Mouse (Mus musculus): ENCODE measurements around the gene Srpk2.
A peak's percentile ranks its signal among the peaks of the same experiment; 100 is the strongest.

GRCm38 (mm10) chr5:23490797-23491196 is 193.6 kb downstream of the Srpk2 start:
- TF ChIP-seq POLR2A (IDR thresholded peaks at IDR 0.05; ENCODE audit: borderline replicate concordance, extremely low read depth, insufficient read depth, insufficient read length, poor library complexity, severe bottlenecking) (no peak), CTCF (IDR thresholded peaks at IDR 0.05; ENCODE audit: borderline replicate concordance, extremely low read depth, insufficient read depth, insufficient read length) (peak; percentile 60; the same call in 1 of the 2 replicates)

Data from brain, embryonic 14.5 days (tissue).